Mouse (Mus musculus) adrenal gland, adult 18-20 months (tissue): ENCODE results near the gene Dgcr6. TPM values are rescaled to one million over a fixed set of nuclear protein-coding genes. Genes with fewer than 3 reads are reported as not detected.
"Not testable (repeated sequence)": the region's sequence is repeated elsewhere in the genome, so short reads cannot be mapped to it uniquely, and the experiment has no call there.

ENCODE experiments used
- DNase-seq, 2 experiments: peaks; one replicate each; pipeline ENCODE4 v3.0.0; 2021 to 2022; ENCODE audit warnings: low spot score in 2 of 2
- long read RNA-seq, 2 experiments: library from polyadenylated mRNA; stranded (forward); transcript quantifications; one replicate each; pipeline ENCODE4 v2.0.0; 2021
- total RNA-seq, 2 experiments: library from RNA; stranded (reverse); gene quantifications; 1 replicate in 1 of 2; 2 replicates in 1 of 2; pipeline ENCODE4 v1.2.3; 2021

Dgcr6 gene
- 10 to 100 TPM; 79.7 to 83.3 TPM for total RNA-seq
- long read RNA-seq, experiment 1, transcript Dgcr6-201 (5 exons, 1,050 nt), result minor isoform, 10 of 48 reads
- long read RNA-seq, experiment 1, transcript Dgcr6-206 (5 exons, 1,086 nt), result major isoform, 31 of 48 reads
- long read RNA-seq, experiment 1, partial matches to known transcripts, result 3 of 48 reads
- long read RNA-seq, experiment 1, other reads (novel, unspliced or antisense), result 3 of 48 reads
- long read RNA-seq, experiment 2, transcript Dgcr6-201 (5 exons, 1,050 nt), result minor isoform, 26 of 163 reads
- long read RNA-seq, experiment 2, transcript Dgcr6-206 (5 exons, 1,086 nt), result major isoform, 120 of 163 reads
- long read RNA-seq, experiment 2, partial matches to known transcripts, result 6 of 163 reads
- long read RNA-seq, experiment 2, other reads (novel, unspliced or antisense), result 10 of 163 reads

DNA sequence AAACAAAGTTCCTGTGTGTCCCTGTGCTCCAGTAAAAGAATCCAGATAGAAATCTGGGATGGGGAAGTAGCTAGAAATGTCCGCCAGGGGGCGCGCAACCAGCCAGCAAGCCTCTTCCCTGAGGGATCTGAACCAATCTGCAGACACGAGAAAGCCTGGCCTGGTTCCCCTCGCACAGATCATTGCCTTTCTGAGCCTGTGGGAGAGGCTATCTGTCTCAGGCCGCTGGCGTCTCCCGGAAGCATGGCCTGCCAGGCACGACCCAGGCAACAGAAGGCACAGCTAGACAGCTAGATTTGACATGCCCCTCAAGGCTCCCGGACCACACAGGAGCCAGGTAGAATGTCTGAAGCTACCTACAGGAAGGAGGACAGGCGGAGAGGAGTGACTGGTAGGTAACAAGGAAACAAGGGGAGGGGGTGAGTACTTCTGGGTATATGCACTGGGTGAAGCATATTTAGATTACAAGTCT lies at the start of gene Dgcr6:
Gene Dgcr6 (plus strand): TSS at position 130 of the 472 bp plus-strand sequence.
- peak; percentile 68 to 77 for DNase-seq

DNA sequence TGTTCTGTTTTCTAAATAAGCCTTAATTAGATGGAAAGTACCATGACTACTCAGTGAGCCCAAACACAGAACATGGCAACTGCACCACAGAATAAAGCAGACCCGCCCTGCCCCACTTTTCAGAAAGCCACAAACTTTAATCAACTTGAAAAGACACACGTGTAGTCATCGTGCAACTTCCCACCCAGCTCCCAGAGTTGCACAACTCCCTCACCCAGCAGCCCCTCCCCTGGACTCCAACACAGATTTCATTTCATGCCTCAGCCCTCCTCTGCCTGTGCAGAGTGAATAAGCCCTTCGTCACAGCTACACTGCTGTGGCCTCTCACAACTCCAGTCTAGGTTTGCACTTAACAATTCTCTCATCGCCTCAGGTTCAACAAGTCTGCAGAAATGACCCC lies 48.1 kb upstream of the Dgcr6 start:
- DNase-seq, result no peak

DNA sequence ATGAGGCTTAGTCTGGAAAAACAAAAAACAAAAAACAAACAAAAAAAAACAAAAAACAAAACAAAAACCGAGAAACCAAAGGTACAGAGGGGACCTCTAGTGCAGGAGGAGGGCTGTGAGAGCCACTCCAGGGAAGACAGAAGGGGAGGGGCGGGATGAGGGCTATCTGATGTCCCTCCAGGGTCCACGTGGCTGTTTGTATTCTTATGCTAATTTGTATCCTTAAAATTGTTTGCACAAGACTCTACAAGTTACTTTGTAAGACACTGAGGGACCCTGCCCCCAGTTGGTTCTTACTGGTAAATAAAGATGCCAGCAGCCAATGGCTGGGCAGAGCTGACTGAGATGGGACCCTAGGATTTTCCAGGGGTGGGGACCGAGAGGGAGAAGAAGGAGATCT lies 45.6 kb upstream of the Dgcr6 start:
- no peak for DNase-seq

DNA sequence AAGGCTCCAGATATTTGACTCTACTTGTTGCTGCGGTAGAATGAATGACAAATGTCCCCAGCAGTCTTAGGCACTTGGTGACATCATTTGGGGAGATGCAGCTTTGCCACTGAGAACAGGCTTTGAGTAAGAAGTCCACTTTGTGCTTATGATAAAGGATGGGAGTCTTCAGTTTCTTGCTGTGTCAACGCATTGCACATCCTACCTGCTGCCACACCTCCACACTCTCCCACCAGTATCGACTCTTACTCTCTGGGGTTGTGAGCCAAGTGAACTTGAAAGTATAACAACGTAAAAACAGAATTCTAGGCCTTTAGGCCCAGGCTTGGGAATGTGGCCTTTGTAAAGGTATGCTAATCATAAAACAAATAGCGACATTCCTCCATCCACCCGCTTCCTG lies 41.6 kb upstream of the Dgcr6 start:
- DNase-seq, result no peak

DNA sequence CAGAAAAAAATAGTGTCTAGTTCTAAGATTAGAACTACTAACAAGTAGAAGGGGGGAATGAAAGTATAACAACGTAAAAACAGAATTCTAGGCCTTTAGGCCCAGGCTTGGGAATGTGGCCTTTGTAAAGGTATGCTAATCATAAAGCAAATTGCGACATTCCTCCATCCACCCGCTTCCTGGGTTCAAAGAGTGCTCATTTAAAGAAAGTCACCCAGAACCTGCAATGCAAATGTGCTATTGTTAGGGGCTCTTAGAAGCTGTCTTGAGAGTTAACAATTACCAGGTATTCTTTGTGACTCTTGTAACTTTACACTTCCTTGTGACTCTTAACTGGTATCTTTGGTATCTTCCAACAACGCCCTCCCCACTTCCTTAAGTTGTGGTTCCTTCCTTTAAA lies 36.2 kb upstream of the Dgcr6 start:
- DNase-seq, result not testable (repeated sequence)

DNA sequence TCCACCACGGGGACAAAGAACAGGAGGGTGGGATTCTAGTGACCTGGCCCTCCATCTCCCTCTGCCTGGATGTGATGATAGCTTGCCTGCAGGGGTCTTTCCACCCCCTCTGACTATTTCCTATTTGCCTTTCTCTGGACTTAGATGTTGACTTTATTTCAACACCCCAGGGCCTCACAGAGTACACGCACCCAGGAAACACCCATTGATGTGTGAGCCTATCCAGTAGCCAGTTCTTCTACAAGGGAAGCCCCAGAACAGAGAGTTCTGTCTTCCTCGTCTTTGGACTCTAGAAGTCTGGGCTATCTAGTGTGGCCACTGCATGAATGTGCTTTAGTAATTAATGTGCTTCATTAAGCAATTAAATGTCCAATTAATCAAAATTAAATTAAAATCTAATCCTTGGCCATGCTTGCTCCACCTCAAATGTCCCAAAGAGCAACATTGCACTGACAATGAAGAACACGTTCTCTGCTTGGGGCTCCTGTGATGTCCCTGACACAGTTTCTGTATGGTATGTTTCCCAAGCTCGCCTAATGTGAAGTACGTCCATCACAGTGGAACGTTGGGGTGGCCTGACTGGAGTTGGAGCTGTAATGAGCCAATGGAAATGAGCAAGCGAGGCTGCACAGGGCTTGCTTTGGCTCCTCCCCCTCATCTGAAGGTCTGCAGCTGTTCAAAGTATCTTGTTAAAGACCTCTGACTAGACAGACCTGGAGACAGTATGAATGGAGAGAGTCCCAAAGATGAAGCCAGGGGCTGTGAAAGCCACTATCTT lies 29.7 kb upstream of the Dgcr6 start:
- no peak for DNase-seq

DNA sequence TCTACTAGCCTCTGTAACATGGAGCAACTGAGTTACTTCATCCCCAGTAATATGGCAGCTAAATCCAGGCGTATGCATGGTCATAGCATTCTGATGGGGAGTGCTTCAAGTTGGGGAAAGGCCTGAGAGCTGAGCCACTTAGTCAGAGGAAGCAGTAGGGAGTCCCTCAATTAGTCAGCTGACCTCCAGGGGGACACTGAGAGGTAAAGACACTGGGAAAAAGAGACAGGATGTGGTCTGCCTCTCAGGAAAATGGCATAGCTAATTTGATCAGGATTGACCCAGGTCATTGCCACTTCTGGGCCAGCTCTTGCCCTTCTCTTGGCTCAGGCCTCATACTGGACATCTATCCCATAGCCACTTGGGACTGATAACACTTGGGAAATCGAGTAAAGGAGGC lies 25.3 kb upstream of the Dgcr6 start:
- no peak for DNase-seq

DNA sequence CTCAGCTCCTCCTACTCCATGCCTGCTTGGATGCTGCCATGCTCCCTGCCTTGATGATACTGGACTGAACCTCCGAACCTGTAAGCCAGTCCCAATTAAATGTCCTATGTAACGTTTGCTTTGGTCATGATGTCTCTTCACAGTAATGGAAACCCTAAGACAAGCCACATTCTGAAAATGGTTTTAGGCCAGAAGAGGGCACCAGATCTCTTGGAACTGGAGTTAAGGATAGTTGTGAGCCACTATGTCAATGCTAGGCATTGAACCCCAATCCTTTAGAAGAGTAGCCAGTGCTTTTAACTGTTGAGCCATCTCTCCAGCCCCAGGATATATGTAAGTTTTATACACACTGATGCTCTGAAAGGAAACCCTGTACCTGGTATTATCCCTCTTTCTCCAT lies 20.9 kb upstream of the Dgcr6 start:
- no peak for DNase-seq

DNA sequence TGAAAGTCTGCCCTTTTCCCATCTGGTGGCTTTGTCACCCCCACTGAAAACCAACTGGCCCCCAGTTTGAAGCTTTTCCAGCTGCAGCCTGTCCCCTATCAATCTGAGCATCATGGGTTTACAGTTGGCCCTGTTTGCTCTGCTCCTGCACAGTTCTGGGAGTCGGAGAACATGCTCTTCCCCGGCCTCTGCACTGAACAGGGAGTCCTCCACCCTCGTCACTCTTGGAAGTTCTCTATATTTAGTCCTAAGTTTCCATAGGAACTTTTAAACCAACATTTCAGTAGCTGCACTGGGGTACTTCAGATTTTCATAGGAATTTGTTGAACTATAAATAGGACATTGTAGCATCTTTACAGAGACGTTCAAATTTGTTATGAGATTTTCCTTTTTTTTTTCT lies 19.4 kb upstream of the Dgcr6 start:
- DNase-seq, result no peak

DNA sequence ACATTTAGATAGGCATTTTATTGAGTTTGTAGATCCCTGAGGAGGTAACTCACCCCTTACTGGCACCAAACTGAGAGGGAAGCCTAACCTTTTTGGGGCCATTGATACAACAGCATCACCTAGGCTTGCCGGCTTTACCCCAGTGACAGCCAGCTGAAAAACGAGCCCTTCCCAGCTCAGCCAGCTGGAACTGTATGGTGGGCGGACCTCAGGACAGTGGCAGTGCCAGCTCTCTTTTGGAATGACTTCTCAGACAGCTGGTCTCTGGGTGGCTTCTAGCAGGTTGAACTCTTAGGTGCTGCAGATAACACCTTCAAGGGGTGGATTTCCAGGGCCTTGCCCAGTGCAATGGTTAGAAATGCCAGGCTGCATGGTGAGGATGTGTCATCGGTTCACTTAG lies 18.4 kb upstream of the Dgcr6 start:
- DNase-seq, result no peak

DNA sequence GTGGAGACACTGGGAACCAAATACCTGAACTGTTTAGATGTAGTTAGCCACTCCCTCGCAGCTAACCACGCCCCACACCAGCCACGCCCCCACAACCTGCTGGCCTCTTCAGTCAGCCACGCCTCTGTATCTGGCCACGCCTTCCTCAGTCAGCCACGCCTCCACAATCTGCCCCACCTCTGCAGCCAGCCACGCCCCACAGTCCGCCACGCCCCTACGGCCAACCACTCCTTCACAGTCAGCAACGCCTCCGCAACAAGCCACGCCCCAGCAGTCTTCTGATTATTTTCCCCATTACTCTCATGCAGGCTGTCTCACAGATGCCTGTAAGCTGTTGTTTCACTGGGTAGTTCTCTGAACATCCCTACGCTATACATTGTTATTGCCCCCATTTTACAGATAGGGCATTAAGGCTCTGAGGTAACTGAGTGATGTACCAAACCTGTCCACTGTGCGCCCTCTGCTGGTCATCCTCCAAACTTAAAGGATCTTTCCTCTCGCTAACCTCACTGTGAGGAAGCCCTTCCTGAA lies 16.2 kb upstream of the Dgcr6 start:
- peak; percentile 33 to 49 for DNase-seq

DNA sequence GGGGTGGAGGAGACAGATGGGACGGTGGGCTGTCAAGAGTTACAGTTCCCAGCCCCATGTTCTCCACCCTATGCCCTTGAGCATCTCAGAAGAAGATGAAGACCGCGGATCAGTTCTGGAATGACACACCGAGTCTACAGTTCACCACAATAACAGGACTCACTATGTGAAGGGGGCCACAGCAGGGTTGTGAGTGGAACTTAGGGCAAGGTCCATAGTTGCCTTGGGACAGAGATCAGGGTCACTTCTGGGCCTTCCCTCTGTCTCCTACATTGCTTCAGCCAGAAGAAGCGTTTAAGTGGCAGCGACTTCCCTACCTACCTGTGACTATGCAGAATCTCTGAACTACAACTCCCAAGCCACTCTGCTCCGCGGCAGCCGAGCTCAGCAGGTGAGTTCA lies 15.6 kb upstream of the Dgcr6 start:
- DNase-seq, result no peak

DNA sequence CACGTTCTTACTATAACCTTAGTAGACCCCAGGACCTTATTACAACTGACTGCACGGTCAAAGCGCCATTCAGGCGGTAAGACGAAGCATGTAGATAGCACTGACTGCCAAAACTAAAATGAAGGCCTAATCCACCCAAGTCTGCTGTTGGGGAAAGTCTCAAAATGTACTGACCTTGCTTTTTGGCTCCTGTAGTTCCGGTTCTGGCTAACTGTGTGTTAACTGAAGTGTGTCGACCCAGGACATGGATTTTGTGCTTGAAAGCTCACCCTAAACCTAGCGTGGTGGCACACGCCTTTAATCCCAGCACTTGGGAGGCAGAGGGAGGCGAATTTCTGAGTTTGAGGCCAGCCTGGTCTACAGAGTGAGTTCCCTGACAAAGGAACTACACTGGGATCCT lies 7.7 kb upstream of the Dgcr6 start:
- no peak for DNase-seq

DNA sequence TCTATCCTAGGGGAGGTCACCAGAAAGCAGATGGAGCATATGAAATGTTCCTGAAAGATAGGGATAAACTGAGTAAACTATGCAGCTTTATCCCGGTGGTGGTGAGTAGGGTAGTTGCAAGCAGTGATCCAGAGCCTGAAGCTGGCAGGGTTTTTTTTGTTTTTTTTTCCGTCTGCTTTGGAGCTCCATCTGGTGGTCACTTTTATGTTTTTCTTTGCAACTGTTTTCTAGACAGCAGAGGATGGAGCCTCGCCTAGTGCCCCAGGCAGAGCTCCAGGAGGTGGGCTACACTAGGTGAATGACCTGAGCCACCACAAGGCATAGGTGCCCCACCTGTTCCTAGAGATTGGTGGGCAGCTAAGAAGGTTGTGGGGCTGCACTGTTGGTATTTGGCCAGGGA lies 5.0 kb upstream of the Dgcr6 start:
- DNase-seq, result peak in 1 of 2 experiments; percentile 25

DNA sequence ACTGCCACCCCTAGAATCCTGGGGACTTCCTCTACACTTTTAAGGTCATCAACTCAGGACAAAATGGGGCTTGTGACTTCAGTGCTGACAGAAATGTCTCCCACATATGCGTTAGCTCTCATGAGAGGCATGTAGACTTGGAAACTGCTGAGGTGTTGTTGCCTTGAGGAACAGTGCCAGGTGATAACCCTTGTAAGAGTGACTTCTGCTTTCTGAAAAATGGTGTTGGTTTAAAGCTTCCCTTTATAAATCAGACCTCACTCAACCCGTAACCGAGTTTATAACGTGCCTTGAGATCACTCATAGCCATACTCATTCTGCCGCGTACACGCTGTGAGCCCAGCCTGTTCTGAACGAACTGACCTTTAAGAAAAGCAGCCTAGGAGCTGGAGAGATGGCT lies 4.6 kb upstream of the Dgcr6 start:
- no peak for DNase-seq

DNA sequence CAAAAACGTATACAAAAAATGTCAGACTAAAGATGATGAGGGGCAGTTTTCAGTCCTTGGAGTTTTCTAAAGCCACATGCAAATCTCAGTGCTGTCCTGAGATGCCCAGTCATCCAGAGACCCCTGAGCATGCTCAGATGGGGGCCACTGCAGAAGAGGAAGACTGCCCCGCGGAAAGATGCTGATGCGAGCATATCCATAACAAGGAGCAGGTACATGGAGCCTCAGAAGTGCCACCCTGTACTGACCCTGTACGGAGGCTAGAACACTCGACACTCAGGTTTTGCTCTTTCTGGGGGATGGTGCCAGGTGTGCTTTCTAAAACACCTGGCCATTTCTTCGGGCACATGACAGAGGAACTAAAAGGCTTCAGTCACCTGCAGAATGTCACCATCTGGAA lies 338 bp upstream of the Dgcr6 start:
- DNase-seq, result no peak

DNA sequence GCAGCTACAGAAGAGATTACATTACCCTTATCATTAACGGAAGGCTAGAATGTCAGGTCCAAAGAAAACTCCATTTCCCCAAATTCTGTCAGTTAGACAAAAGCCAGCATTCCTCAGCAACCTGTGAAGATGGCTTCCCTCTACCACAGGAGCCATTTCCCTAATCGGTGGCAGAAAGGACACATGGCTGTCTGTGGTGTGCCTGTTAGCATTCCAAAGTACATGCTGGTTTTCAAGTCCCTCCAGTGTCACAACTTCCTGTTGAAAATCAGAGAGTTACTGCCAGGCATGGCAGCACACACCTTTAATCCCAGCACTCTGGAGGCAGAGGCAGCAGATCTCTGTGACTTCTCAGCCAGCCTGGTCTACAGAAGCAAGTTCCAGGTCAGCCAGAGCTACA lies 3.6 kb downstream of the Dgcr6 start:
- DNase-seq, result no peak

DNA sequence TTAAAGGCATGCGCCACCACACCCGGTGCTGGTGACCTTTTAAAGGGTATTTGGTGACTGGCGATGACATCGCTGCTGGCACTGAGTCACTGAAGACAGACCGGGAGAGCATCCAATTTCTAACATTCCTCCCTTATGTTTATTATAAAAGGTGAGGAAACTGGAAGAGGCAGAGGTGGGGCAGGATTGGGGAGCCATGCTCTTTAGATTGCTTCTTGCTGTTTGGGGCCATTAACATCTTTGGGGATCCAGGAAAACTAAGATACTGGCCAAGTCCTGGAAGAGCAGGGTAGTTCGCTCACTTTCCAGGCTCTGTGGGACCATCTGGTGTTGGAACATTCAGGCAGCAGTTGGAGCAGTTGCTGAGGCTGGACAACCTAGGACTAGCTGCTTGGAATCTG lies 5.7 kb downstream of the Dgcr6 start:
- no peak for DNase-seq

DNA sequence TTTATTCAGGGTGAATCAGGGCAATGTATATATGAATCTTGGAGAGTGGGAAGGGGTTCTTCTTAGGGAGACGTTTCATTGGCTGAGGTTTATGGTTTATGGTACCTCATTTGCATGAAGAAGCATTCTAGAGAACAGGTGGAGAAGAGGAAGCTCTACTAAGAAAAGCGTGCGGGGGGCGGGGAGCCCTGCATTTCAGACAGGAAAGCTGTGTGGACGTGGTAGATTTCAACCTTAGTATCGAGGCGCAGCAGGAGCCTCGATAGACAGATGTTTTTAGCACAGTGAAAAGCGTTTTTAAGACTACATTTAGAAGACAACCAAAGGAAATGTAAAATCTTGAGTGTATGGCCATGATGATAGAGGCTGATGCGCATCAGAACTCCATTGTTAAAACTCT lies 6.6 kb downstream of the Dgcr6 start:
- no peak for DNase-seq

DNA sequence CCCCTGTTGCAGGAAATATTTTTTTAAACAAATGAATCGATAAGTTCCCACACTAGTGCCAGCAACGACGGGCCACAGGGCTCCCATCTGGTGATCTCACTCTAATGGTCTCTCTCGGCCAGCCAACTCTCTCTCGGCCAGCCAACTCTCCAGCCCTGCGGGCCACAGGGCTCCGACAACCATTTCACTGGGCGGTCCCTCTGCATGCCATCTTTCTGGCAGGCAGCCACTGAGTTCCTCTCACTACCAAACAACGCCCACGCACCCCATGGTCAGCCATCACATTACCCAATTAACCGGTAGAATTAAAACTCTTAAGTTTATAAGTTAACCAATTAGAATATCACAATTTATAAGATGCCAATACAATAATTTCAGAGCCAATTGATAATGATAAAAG lies 8.5 kb downstream of the Dgcr6 start:
- DNase-seq, result no peak

DNA sequence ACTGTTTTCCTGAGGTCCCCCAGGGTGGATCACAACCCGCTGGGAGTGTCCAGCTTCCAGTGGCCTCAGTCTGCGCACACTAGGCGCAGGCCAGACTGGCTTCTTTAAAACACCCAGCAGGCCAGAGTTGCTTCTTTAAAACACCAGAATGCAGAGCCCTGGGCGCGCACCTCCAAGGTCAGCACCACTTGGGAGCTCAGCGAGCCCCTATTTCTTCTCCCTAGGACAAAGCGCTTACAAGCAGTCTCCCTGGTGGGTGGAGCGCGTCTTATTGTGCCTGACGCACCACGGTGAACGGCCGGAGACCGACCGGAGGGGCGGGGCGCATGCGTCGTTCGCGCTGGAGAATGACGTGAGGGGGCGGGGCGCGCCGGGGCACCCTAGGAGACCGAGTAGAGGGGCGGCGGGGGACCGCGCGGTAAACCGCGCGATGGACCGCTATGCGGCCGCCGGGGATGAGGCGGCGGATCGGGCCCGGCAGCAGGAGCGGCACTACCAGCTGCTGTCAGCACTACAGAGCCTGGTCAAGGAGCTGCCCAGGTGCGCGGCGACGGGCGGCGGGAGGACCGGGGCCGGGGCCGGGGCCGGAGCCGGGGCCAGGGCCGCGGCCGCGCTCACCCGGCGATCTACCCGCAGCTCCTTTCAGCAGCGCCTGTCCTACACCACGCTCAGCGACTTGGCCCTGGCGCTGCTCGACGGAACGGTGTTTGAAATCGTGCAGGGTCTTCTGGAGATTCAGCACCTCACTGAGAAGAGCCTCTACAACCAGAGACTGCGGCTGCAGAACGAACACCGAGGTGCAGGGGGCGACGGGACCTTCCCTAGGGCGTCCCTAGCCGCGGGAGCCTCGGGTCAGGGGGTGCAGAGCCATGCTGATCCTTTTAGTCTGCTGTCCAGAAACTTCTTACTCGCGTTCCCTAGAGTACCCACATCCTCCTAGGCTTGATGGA lies 13.7 kb downstream of the Dgcr6 start:
- DNase-seq, result peak; percentile 95
